Comparison of ENCODE assay signal across 11 mouse cellular contexts in genomic region chr11:94340948-94341933, GRCm38 (mm10). TPM values are rescaled to one million over a fixed set of nuclear protein-coding genes. Genes with fewer than 3 reads are reported as not detected.
DNase-seq lines count a peak whose midpoint lies in the region; ATAC-seq lines count a peak whose summit lies in the region.
"Had no signal": no experiment of that assay in that cellular context is flagged by ENCODE, and none has a peak within 500 bp of the region (broad histone marks: within the 10 kb centered on the region; RNA-seq: fewer than 3 reads in every experiment).

No protein-coding gene starts in this region.

- H3K9me3 ChIP-seq in forebrain, embryonic 12.5 days: no peaks in the 10 kb centered on the region
- no peaks in the 10 kb centered on the region for H3K9me3 ChIP-seq in forebrain, embryonic 13.5 days (replicated peaks)
- H3K9me3 ChIP-seq in limb, embryonic 11.5 days (ENCODE audit: control insufficient read depth, low read length): no peaks in the 10 kb centered on the region
- no peaks in the 10 kb centered on the region for H3K9me3 ChIP-seq in limb, embryonic 10.5 days (replicated peaks)
- H3K9me3 ChIP-seq in stomach, embryonic 14.5 days (ENCODE audit: control insufficient read depth, low read depth, low read length): no peaks in the 10 kb centered on the region
- H3K9me3 ChIP-seq: embryonic facial prominence, embryonic 12.5 days; heart, embryonic 10.5 days; liver, embryonic 13.5 days had no signal

- H3K4me1 ChIP-seq in forebrain, embryonic 12.5 days: peaks cover 49% of the 10 kb centered on the region
- peaks cover 46% of the 10 kb centered on the region for H3K4me1 ChIP-seq in forebrain, embryonic 13.5 days
- peaks cover 35% of the 10 kb centered on the region for H3K4me1 ChIP-seq in limb, embryonic 11.5 days (ENCODE audit: control insufficient read depth, insufficient read depth, low read length)
- H3K4me1 ChIP-seq in limb, embryonic 10.5 days: peaks cover 54% of the 10 kb centered on the region
- peaks cover 33% of the 10 kb centered on the region for H3K4me1 ChIP-seq in stomach, embryonic 14.5 days (ENCODE audit: control insufficient read depth, insufficient read depth, low read length)

- H3K27ac ChIP-seq in forebrain, embryonic 12.5 days: peak overlapping the region; percentile 27; the same call in 1 of the 2 replicates
- no peak overlapping the region for H3K27ac ChIP-seq in forebrain, embryonic 13.5 days
- H3K27ac ChIP-seq in limb, embryonic 11.5 days (replicated peaks; ENCODE audit: low read depth, low read length): no peak overlapping the region
- H3K27ac ChIP-seq in limb, embryonic 10.5 days: no peak overlapping the region
- peak overlapping the region; percentile 72 for H3K27ac ChIP-seq in stomach, embryonic 14.5 days (ENCODE audit: low read length)
- H3K27ac ChIP-seq: embryonic facial prominence, embryonic 12.5 days; heart, embryonic 10.5 days; liver, embryonic 13.5 days had no signal

- H3K4me3 ChIP-seq in forebrain, embryonic 12.5 days (replicated peaks): no peak overlapping the region
- H3K4me3 ChIP-seq in forebrain, embryonic 13.5 days: no peak overlapping the region
- no peak overlapping the region for H3K4me3 ChIP-seq in limb, embryonic 11.5 days (ENCODE audit: low read depth, low read length)
- H3K4me3 ChIP-seq in limb, embryonic 10.5 days: no peak overlapping the region
- H3K4me3 ChIP-seq in stomach, embryonic 14.5 days (ENCODE audit: low read depth, low read length): no peak overlapping the region
- H3K4me3 ChIP-seq: embryonic facial prominence, embryonic 12.5 days; heart, embryonic 10.5 days; liver, embryonic 13.5 days had no signal

- no peak for ATAC-seq in forebrain, embryonic 12.5 days (ENCODE audit: low FRiP score)
- ATAC-seq in forebrain, embryonic 13.5 days: no peak
- no peak for ATAC-seq in limb, embryonic 11.5 days (ENCODE audit: insufficient number of reproducible peaks, low FRiP score, low TSS enrichment, low read depth)
- peak; percentile 73 for ATAC-seq in stomach, embryonic 14.5 days (ENCODE audit: insufficient number of reproducible peaks, insufficient read depth, low FRiP score, low read depth)

- H3K9ac ChIP-seq in forebrain, embryonic 12.5 days: no peak overlapping the region
- no peak overlapping the region for H3K9ac ChIP-seq in forebrain, embryonic 13.5 days
- H3K9ac ChIP-seq in limb, embryonic 11.5 days (ENCODE audit: low read length): no peak overlapping the region
- H3K9ac ChIP-seq in stomach, embryonic 14.5 days (replicated peaks; ENCODE audit: low read depth, low read length): no peak overlapping the region
- H3K9ac ChIP-seq: embryonic facial prominence, embryonic 12.5 days; liver, embryonic 13.5 days had no signal

- H3K36me3 ChIP-seq in forebrain, embryonic 12.5 days (replicated peaks): peaks cover 26% of the 10 kb centered on the region
- peaks cover 30% of the 10 kb centered on the region for H3K36me3 ChIP-seq in forebrain, embryonic 13.5 days (ENCODE audit: poor library complexity, severe bottlenecking)
- peaks cover 6% of the 10 kb centered on the region; the same call in 1 of the 2 replicates for H3K36me3 ChIP-seq in limb, embryonic 11.5 days (ENCODE audit: control insufficient read depth, insufficient read depth, low read length)
- peaks cover 44% of the 10 kb centered on the region for H3K36me3 ChIP-seq in limb, embryonic 10.5 days
- H3K36me3 ChIP-seq in stomach, embryonic 14.5 days (ENCODE audit: control insufficient read depth, insufficient read depth, low read length): peaks cover 19% of the 10 kb centered on the region

- DNase-seq in limb, embryonic 11.5 days (ENCODE audit: low spot score): peak; percentile 34
- no peak for DNase-seq in limb, embryonic 10.5 days (ENCODE audit: low spot score)
- peak; percentile 66 for DNase-seq in lung, postnatal 10 days
- no peak for DNase-seq in frontal cortex, postnatal 10 days (ENCODE audit: low spot score in 2 of 2)
- DNase-seq in adrenal gland, adult 18-20 months (ENCODE audit: low spot score in 2 of 2): no peak

- WGBS in forebrain, embryonic 12.5 days: 68% methylated on average over 10 of the region's 10 CpGs
- WGBS in forebrain, embryonic 13.5 days: 64% methylated on average over 10 of the region's 10 CpGs
- 58% methylated on average over 10 of the region's 10 CpGs for WGBS in limb, embryonic 11.5 days
- 65% methylated on average over 10 of the region's 10 CpGs for WGBS in limb, embryonic 10.5 days
- 56% methylated on average over 10 of the region's 10 CpGs for WGBS in stomach, embryonic 14.5 days

- no peak overlapping the region for H3K4me2 ChIP-seq in forebrain, embryonic 12.5 days
- H3K4me2 ChIP-seq in forebrain, embryonic 13.5 days: no peak overlapping the region
- no peak overlapping the region for H3K4me2 ChIP-seq in limb, embryonic 11.5 days (ENCODE audit: low read depth, severe bottlenecking)
- no peak overlapping the region for H3K4me2 ChIP-seq in stomach, embryonic 14.5 days (replicated peaks; ENCODE audit: low read depth, low read length)
- H3K4me2 ChIP-seq: embryonic facial prominence, embryonic 12.5 days; liver, embryonic 13.5 days had no signal

- no peaks in the 10 kb centered on the region for H3K27me3 ChIP-seq in forebrain, embryonic 12.5 days
- H3K27me3 ChIP-seq in forebrain, embryonic 13.5 days: no peaks in the 10 kb centered on the region
- no peaks in the 10 kb centered on the region for H3K27me3 ChIP-seq in limb, embryonic 11.5 days (ENCODE audit: control insufficient read depth, insufficient read depth, low read length)
- H3K27me3 ChIP-seq in limb, embryonic 10.5 days (ENCODE audit: low read depth, poor library complexity, severe bottlenecking): no peaks in the 10 kb centered on the region; the same call in 1 of the 2 replicates
- no peaks in the 10 kb centered on the region for H3K27me3 ChIP-seq in stomach, embryonic 14.5 days (ENCODE audit: control insufficient read depth, insufficient read depth, low read length)
- H3K27me3 ChIP-seq: embryonic facial prominence, embryonic 12.5 days had no signal

RNA-seq across cellular contexts. Expression of gene Ankrd40, which starts 13.4 kb away (rescaled TPM):
- 12.6 and 20.9 TPM in 2 replicates for polyA plus RNA-seq in forebrain, embryonic 12.5 days (2016; fragmentation: Nextera tagmentation; extraction: Ambion mirVana)
- 10.5 and 10.6 TPM in 2 replicates for polyA plus RNA-seq in forebrain, embryonic 13.5 days (2015; fragmentation: Nextera tagmentation; extraction: Ambion mirVana)
- 24.1 and 25.8 TPM in 2 replicates for polyA plus RNA-seq in limb, embryonic 11.5 days (2014; fragmentation: Nextera tagmentation; extraction: Ambion mirVana)
- 18.1 and 21.3 TPM in 2 replicates for polyA plus RNA-seq in limb, embryonic 10.5 days (2016; fragmentation: Nextera tagmentation; extraction: Ambion mirVana)
- 17.4 and 19.2 TPM in 2 replicates for polyA plus RNA-seq in stomach, embryonic 14.5 days (2014; fragmentation: Nextera tagmentation; extraction: Ambion mirVana)
- total RNA-seq in adrenal gland, adult 18-20 months (2021): 100 to 1,000 TPM; 149 to 159 TPM

RNA-seq across cellular contexts. Expression of gene Luc7l3, which starts 19.5 kb away (rescaled TPM):
- 174 and 179 TPM in 2 replicates for polyA plus RNA-seq in forebrain, embryonic 12.5 days (2016; fragmentation: Nextera tagmentation; extraction: Ambion mirVana)
- polyA plus RNA-seq in forebrain, embryonic 13.5 days (2015; fragmentation: Nextera tagmentation; extraction: Ambion mirVana): 164 and 173 TPM in 2 replicates
- polyA plus RNA-seq in limb, embryonic 11.5 days (2014; fragmentation: Nextera tagmentation; extraction: Ambion mirVana): 123 and 125 TPM in 2 replicates
- 89.9 and 107 TPM in 2 replicates for polyA plus RNA-seq in limb, embryonic 10.5 days (2016; fragmentation: Nextera tagmentation; extraction: Ambion mirVana)
- 116 and 124 TPM in 2 replicates for polyA plus RNA-seq in stomach, embryonic 14.5 days (2014; fragmentation: Nextera tagmentation; extraction: Ambion mirVana)
- total RNA-seq in adrenal gland, adult 18-20 months (2021): 10 to 100 TPM; 58.1 to 71.9 TPM

RNA-seq across cellular contexts. Expression of gene Abcc3, which starts 51.6 kb away (rescaled TPM):
- 0.41 and 0.49 TPM in 2 replicates for polyA plus RNA-seq in forebrain, embryonic 12.5 days (2016; fragmentation: Nextera tagmentation; extraction: Ambion mirVana)
- polyA plus RNA-seq in forebrain, embryonic 13.5 days (2015; fragmentation: Nextera tagmentation; extraction: Ambion mirVana): 0.31 and 0.54 TPM in 2 replicates
- 0.55 and 0.88 TPM in 2 replicates for polyA plus RNA-seq in limb, embryonic 11.5 days (2014; fragmentation: Nextera tagmentation; extraction: Ambion mirVana)
- polyA plus RNA-seq in limb, embryonic 10.5 days (2016; fragmentation: Nextera tagmentation; extraction: Ambion mirVana): 0.59 and 0.88 TPM in 2 replicates
- 4.5 and 5.8 TPM in 2 replicates for polyA plus RNA-seq in stomach, embryonic 14.5 days (2014; fragmentation: Nextera tagmentation; extraction: Ambion mirVana)
- total RNA-seq in adrenal gland, adult 18-20 months (2021): 1 to 10 TPM; 3.7 to 6.5 TPM

RNA-seq across cellular contexts. Expression of gene Gm21885, which starts 59.6 kb away (rescaled TPM):
- 0.27 TPM in 1 of 2 replicates, not detected in the other for polyA plus RNA-seq in forebrain, embryonic 12.5 days (2016; fragmentation: Nextera tagmentation; extraction: Ambion mirVana)
- polyA plus RNA-seq in forebrain, embryonic 13.5 days (2015; fragmentation: Nextera tagmentation; extraction: Ambion mirVana): 0.68 TPM in 1 of 2 replicates, not detected in the other
- 0.51 and 0.52 TPM in 2 replicates for polyA plus RNA-seq in limb, embryonic 11.5 days (2014; fragmentation: Nextera tagmentation; extraction: Ambion mirVana)
- polyA plus RNA-seq in limb, embryonic 10.5 days (2016; fragmentation: Nextera tagmentation; extraction: Ambion mirVana): not detected in 2 replicates
- 0.56 TPM in 1 of 2 replicates, not detected in the other for polyA plus RNA-seq in stomach, embryonic 14.5 days (2014; fragmentation: Nextera tagmentation; extraction: Ambion mirVana)
- not detected for total RNA-seq in adrenal gland, adult 18-20 months (2021)
- polyA plus RNA-seq: embryonic facial prominence, embryonic 12.5 days; liver, embryonic 13.5 days had no signal

Comparison
In these comparisons a context has a peak if more than half of its experiments do, and no peak if none do; other contexts are left out.
1. H3K27ac ChIP-seq: peak in forebrain, embryonic 12.5 days (single experiment) and stomach, embryonic 14.5 days (single experiment); none in forebrain, embryonic 13.5 days (single experiment), limb, embryonic 11.5 days (single experiment) and limb, embryonic 10.5 days (single experiment).
2. DNase-seq: peak in limb, embryonic 11.5 days (single experiment) and lung, postnatal 10 days (single experiment); none in limb, embryonic 10.5 days (single experiment), frontal cortex, postnatal 10 days (0 of 2) and adrenal gland, adult 18-20 months (0 of 2).